Mouse (Mus musculus) erythroblast, embryonic 14.5 days (primary cell): Measurements from ENCODE around the gene Srgap1.

Experiments used
- GATA1 ChIP-seq: IDR thresholded peaks from 2 replicates; pipeline ENCODE4 v1.6.1; 2012; ENCODE audit warnings: low read length, inconsistent platforms, mixed read lengths
- TAL1 ChIP-seq: IDR thresholded peaks from 3 replicates; pipeline ENCODE4 v1.6.1; 2012; ENCODE audit warnings: low read length, inconsistent platforms, mixed read lengths

GRCm38 (mm10) chr10:121915530-121915929 lies 131.6 kb downstream of the Srgap1 start:
- TF ChIP-seq TAL1 (no peak), GATA1 (no peak)
